Comparison of ENCODE assay signal across 9 mouse cellular contexts in genomic region chr15:99326959-99327358, GRCm38 (mm10). TPM values are rescaled to one million over a fixed set of nuclear protein-coding genes. Genes with fewer than 3 reads are reported as not detected.
DNase-seq lines count a peak whose midpoint lies in the region; TF ChIP-seq lines count a peak whose summit lies in the region.
"Had no signal": no experiment of that assay in that cellular context is flagged by ENCODE, and none has a peak within 500 bp of the region (broad histone marks: within the 10 kb centered on the region; RNA-seq: fewer than 3 reads in every experiment).

No protein-coding gene starts in this region.

- TF ChIP-seq POLR2A in spleen, adult 2 months (IDR thresholded peaks at IDR 0.05; ENCODE audit: low read depth, low read length), result no peak

- no peaks in the 10 kb centered on the region for H3K27me3 ChIP-seq in spleen, adult 2 months (ENCODE audit: control insufficient read depth, insufficient read depth, low read length)
- H3K27me3 ChIP-seq: liver, embryonic 15.5 days had no signal

- WGBS in spleen, adult 2 months, result 84% methylated on average over 1 of the region's 1 CpGs

- TF ChIP-seq CTCF in spleen, adult 2 months (IDR thresholded peaks at IDR 0.05; ENCODE audit: extremely low read depth, insufficient read depth, insufficient read length, insufficient replicate concordance), result peak; percentile 33; the same call in 1 of the 2 replicates

- peaks cover 32% of the 10 kb centered on the region for H3K36me3 ChIP-seq in spleen, adult 2 months (ENCODE audit: control insufficient read depth, insufficient read depth, low read length)

- H3K4me3 ChIP-seq in spleen, adult 2 months (ENCODE audit: extremely low read depth, insufficient read depth, insufficient read length), result no peak overlapping the region
- H3K4me3 ChIP-seq: liver, embryonic 15.5 days had no signal

- peak; percentile 48 to 58 for DNase-seq in cerebellum, postnatal 10 days
- no peak for DNase-seq in cerebellum, postnatal 25 days
- DNase-seq in spleen, adult 2 months (ENCODE audit: low read depth in 1 of 2, low spot score in 2 of 2), result peak; percentile 39 to 43
- DNase-seq in spleen, adult 12 weeks (ENCODE audit: low spot score), result no peak
- DNase-seq in heart, postnatal 14 days, result peak; percentile 52 to 59
- DNase-seq in retina, embryonic 14.5 days (ENCODE audit: low spot score), result peak; percentile 54
- no peak for DNase-seq in layer of hippocampus, postnatal 14 days (ENCODE audit: low spot score in 2 of 2)
- no peak for DNase-seq in frontal cortex, postnatal 25 days (ENCODE audit: low spot score in 2 of 2)

- peaks cover 19% of the 10 kb centered on the region for H3K4me1 ChIP-seq in spleen, adult 2 months (ENCODE audit: control insufficient read depth, insufficient read depth, insufficient read length)

- intact Hi-C loops in heart, postnatal 14 days (cut with DNase I), result no loop called here

- no peak overlapping the region for H3K27ac ChIP-seq in spleen, adult 2 months (ENCODE audit: insufficient read depth, low read length)
- H3K27ac ChIP-seq: liver, embryonic 15.5 days had no signal

RNA-seq across cellular contexts. Expression of gene Fam186b, which starts 31.3 kb away (rescaled TPM):
- 0.02 and 0.05 TPM in 2 replicates for polyA plus RNA-seq in spleen, adult 2 months (2012; rRNA removed)
- not detected for total RNA-seq in heart, postnatal 14 days (2021)
- total RNA-seq in layer of hippocampus, postnatal 14 days (2021), result 1 to 10 TPM; 1.5 to 1.7 TPM
- polyA plus RNA-seq: liver, embryonic 15.5 days had no signal

RNA-seq across cellular contexts. Expression of gene Prpf40b, which starts 32.1 kb away (rescaled TPM):
- 27.1 and 31.4 TPM in 2 replicates for polyA plus RNA-seq in spleen, adult 2 months (2012; rRNA removed)
- 10 to 100 TPM; 25.5 to 26.3 TPM for total RNA-seq in heart, postnatal 14 days (2021)
- total RNA-seq in layer of hippocampus, postnatal 14 days (2021), result 100 to 1,000 TPM in 1 of 2 experiments, 10 to 100 TPM in 1; 92.8 to 103 TPM

RNA-seq across cellular contexts. Expression of gene Fmnl3, which starts 43.3 kb away (rescaled TPM):
- polyA plus RNA-seq in spleen, adult 2 months (2012; rRNA removed), result 25.6 and 30.8 TPM in 2 replicates
- total RNA-seq in heart, postnatal 14 days (2021), result 10 to 100 TPM; 29.4 to 29.7 TPM
- total RNA-seq in layer of hippocampus, postnatal 14 days (2021), result 10 to 100 TPM; 12.6 to 13.8 TPM

Comparison
In these comparisons a context has a peak if more than half of its experiments do, and no peak if none do; other contexts are left out.
1. DNase-seq: peak in cerebellum, postnatal 10 days (2 of 2), spleen, adult 2 months (2 of 2), heart, postnatal 14 days (2 of 2) and retina, embryonic 14.5 days (single experiment); none in cerebellum, postnatal 25 days (0 of 2), spleen, adult 12 weeks (single experiment), layer of hippocampus, postnatal 14 days (0 of 2) and frontal cortex, postnatal 25 days (0 of 2).